Mouse (Mus musculus) thymus, adult 2 months (tissue): Measurements from ENCODE around the gene Dnah8. TPM values are rescaled to one million over a fixed set of nuclear protein-coding genes. Genes with fewer than 3 reads are reported as not detected.

Experiments used
- DNase-seq: peaks from one replicate; pipeline ENCODE4 v3.0.0; 2021
- H3K27ac ChIP-seq: fragments of 200-500 bp; 2 replicates; pipeline ENCODE4 v1.5.1; 2012; ENCODE audit warnings: low read length, control low read depth; ENCODE audit not compliant: control insufficient read depth, insufficient read depth
- H3K27me3 ChIP-seq: fragments of 200-500 bp; 2 replicates; pipeline ENCODE4 v1.6.1; 2012; ENCODE audit warnings: mild to moderate bottlenecking, low read length, moderate library complexity, mixed read lengths; ENCODE audit not compliant: control insufficient read depth, insufficient read depth
- H3K36me3 ChIP-seq: fragments of 200-500 bp; 2 replicates; pipeline ENCODE4 v1.6.1; 2012; ENCODE audit warnings: mild to moderate bottlenecking, low read length, moderate library complexity; ENCODE audit not compliant: control insufficient read depth, insufficient read depth
- H3K4me1 ChIP-seq: fragments of 200-500 bp; replicated peaks from 2 replicates; pipeline ENCODE4 v1.6.1; 2012; ENCODE audit warnings: low read length; ENCODE audit not compliant: control insufficient read depth, insufficient read depth
- H3K4me3 ChIP-seq: fragments of 200-500 bp; 2 replicates; pipeline ENCODE4 v1.5.1; 2012; ENCODE audit warnings: mild to moderate bottlenecking, low read length, control low read depth, moderate library complexity; ENCODE audit not compliant: control insufficient read depth, insufficient read depth
- CTCF ChIP-seq: fragments of 200-500 bp; IDR thresholded peaks from 2 replicates; pipeline ENCODE4 v1.5.1; 2012; ENCODE audit warnings: mild to moderate bottlenecking, control low read depth, low read length, moderate library complexity, borderline replicate concordance; ENCODE audit not compliant: control insufficient read depth, poor library complexity, insufficient read depth; ENCODE audit errors: extremely low read depth
- POLR2A ChIP-seq: fragments of 200-500 bp; IDR thresholded peaks from 2 replicates; pipeline ENCODE4 v1.6.1; 2012; ENCODE audit warnings: mild to moderate bottlenecking, low read length, control low read depth, moderate library complexity; ENCODE audit not compliant: control insufficient read depth, poor library complexity, insufficient read depth; ENCODE audit errors: extremely low read depth
- WGBS: fragments of 180-500 bp; shearing (Covaris S2); methylation state at CpG from one replicate; pipeline ENCODE4 v1.1.7; 2018; 5-methylcytosine and 5-hydroxymethylcytosine counted together
- polyA plus RNA-seq: library from polyadenylated mRNA; depleted of rRNA; stranded (reverse); fragments of >200 nt; gene quantifications from 2 replicates; pipeline ENCODE4 v1.2.3, GENCODE M21; 2012

The Dnah8 gene
- polyA plus RNA-seq, 1 experiment = 58.4 TPM

GRCm38 (mm10) chr17:30607909-30608495, 16.2 kb upstream of the Dnah8 start:
- no peak for TF ChIP-seq POLR2A
- TF ChIP-seq CTCF = no peak
- Histone ChIP-seq H3K27me3 (no peaks in the 10 kb centered on the region), H3K27ac (no peak overlapping the region), H3K4me3 (no peak overlapping the region), H3K36me3 (peaks cover 7% of the 10 kb centered on the region), H3K4me1 (0 out of 2 replicates have a peak, but pooled peaks cover 2% of the 10 kb centered on the region)
- DNase-seq = no peak
- WGBS = 92% methylated on average over 8 of the region's 8 CpGs

- H3K36me3 ChIP-seq = no peaks in the 10 kb centered on the region
- no peak overlapping the region for H3K4me3 ChIP-seq
- no peak overlapping the region for H3K27ac ChIP-seq
- 93% methylated on average over 16 of the region's 16 CpGs for WGBS
- H3K27me3 ChIP-seq = no peaks in the 10 kb centered on the region
- TF ChIP-seq POLR2A (no peak), CTCF (no peak)
- 0 out of 2 replicates have a peak, but pooled peaks cover 2% of the 10 kb centered on the region for H3K4me1 ChIP-seq
- DNase-seq = no peak
Measured at GRCm38 (mm10) chr17:30609305-30609979, 14.7 kb upstream of the Dnah8 start.

GRCm38 (mm10) chr17:30609980-30610307, 14.2 kb upstream of the Dnah8 start:
- no peaks in the 10 kb centered on the region for H3K36me3 ChIP-seq
- H3K4me3 ChIP-seq = no peak overlapping the region
- DNase-seq = no peak
- TF ChIP-seq CTCF = no peak
- no peak for TF ChIP-seq POLR2A
- no peaks in the 10 kb centered on the region for H3K27me3 ChIP-seq
- H3K27ac ChIP-seq = no peak overlapping the region
- WGBS = 97% methylated on average over 5 of the region's 5 CpGs
- H3K4me1 ChIP-seq = 0 out of 2 replicates have a peak, but pooled peaks cover 2% of the 10 kb centered on the region

- Histone ChIP-seq H3K4me1 (0 out of 2 replicates have a peak, but pooled peaks cover 2% of the 10 kb centered on the region), H3K27me3 (no peaks in the 10 kb centered on the region), H3K27ac (no peak overlapping the region), H3K4me3 (no peak overlapping the region), H3K36me3 (no peaks in the 10 kb centered on the region)
- WGBS = 95% methylated on average over 1 of the region's 1 CpGs
- no peak for DNase-seq
- TF ChIP-seq CTCF = no peak
- no peak for TF ChIP-seq POLR2A
Measured at GRCm38 (mm10) chr17:30610739-30611138, 13.4 kb upstream of the Dnah8 start.

- Histone ChIP-seq H3K36me3 (no peaks in the 10 kb centered on the region), H3K27me3 (no peaks in the 10 kb centered on the region), H3K4me3 (peak overlapping the region; percentile 92), H3K27ac (peak overlapping the region; percentile 7; the same call in 1 of the 2 replicates), H3K4me1 (0 out of 2 replicates have a peak, but pooled peaks cover 2% of the 10 kb centered on the region)
- TF ChIP-seq POLR2A = no peak
- TF ChIP-seq CTCF = no peak
- 24% methylated on average over 18 of the region's 18 CpGs for WGBS
- no peak for DNase-seq
Measured at GRCm38 (mm10) chr17:30611221-30612074, 12.7 kb upstream of the Dnah8 start.
